Mouse (Mus musculus): ENCODE measurements around the gene Trpm5. TPM values are rescaled to one million over a fixed set of nuclear protein-coding genes. Genes with fewer than 3 reads are reported as not detected.

Gene Trpm5
- total RNA-seq, 1 experiment, result 1.0 TPM

DNA sequence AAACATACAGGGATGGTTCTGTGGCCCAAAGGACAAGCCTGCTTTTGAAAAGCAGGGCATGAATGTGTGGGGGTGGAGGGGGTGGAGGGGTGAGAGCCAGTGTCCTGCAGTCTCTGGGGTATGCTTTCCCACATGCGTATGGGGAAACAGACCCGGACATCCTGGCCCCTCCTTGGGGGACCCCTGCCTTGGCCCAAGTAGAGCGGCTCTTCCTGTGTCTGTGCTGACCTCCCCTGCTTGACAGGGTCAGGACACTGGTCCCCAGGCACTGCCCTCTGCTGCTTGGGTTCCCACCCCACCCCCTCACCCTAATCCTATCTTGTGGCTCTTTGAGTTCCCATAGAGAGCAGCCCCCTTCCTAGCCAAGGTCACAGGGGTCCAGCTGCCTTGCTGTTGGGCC, 15.3 kb upstream of the Trpm5 start:
- Histone ChIP-seq H3K27ac (ENCODE audit: insufficient read depth, low read depth, low read length, poor library complexity, severe bottlenecking) (no peak overlapping the region), H3K4me1 (ENCODE audit: control insufficient read depth in 2 of 2, insufficient read depth in 2 of 2, low read length in 2 of 2, poor library complexity in 1 of 2) (no peaks in the 10 kb centered on the region), H3K9me3 (ENCODE audit: control insufficient read depth, insufficient read depth, low read depth, low read length) (no peaks in the 10 kb centered on the region), H3K4me3 (ENCODE audit: insufficient read depth in 1 of 2, low read depth in 1 of 2, low read length in 2 of 2, poor library complexity in 1 of 2, severe bottlenecking in 1 of 2) (no peak overlapping the region), H3K9ac (ENCODE audit: insufficient read depth, low read depth, low read length, poor library complexity, severe bottlenecking) (no peak overlapping the region), H3K36me3 (ENCODE audit: control insufficient read depth, insufficient read depth, low read length, poor library complexity, severe bottlenecking) (no peaks in the 10 kb centered on the region)
- TF ChIP-seq ZC3H11A (IDR thresholded peaks at IDR 0.05; ENCODE audit: borderline replicate concordance, low read depth, low read length) (no peak), HCFC1 (IDR thresholded peaks at IDR 0.05; ENCODE audit: borderline replicate concordance, insufficient read depth, low read length) (no peak), ZNF384 (IDR thresholded peaks at IDR 0.05; ENCODE audit: low read depth, low read length) (no peak), CHD2 (IDR thresholded peaks at IDR 0.05; ENCODE audit: low read depth, low read length) (no peak), MAFK (IDR thresholded peaks at IDR 0.05; ENCODE audit: insufficient read depth, low read depth, low read length) (no peak)
- in situ Hi-C loops (cut with MboI; ENCODE audit: low sequenced_read_pairs in 2 of 2, unreplicated experiment in 2 of 2), result no loop called here
- DNase-seq (ENCODE audit: low read depth, low spot score), result no peak

DNA sequence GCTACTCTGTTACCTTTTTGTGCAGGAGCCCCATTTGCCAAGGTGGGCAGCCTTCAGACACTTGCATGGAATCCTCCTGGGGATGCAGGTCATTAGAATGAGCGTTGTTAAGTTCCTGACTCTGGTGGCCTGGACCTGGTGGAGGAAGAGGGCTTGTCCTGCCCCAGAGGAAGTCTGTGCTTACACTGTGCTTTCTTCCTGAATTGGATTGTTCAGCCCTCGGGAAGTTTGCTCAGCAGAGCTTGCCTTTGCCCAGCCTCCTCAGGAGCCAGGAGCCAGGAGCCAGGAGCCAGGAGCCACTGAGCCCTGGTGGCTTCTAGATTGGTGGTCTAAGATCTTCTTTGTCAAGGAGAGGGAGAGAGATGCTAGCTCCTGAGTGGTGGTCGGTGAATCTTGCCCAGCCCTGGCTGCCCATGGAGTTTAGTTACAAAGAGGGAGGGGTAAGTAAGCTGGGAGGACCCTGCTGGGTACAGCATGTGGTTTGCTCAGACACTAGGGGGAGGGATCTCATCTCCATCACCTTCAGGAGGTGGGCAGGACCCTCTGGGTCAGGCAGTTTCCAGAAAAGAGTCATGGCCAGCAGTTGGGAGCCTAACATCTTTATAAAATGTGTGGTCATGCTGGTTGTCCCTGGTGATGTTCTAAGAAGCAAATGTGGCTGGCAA, 14.7 kb upstream of the Trpm5 start:
- in situ Hi-C loops (cut with MboI; ENCODE audit: low sequenced_read_pairs in 2 of 2, unreplicated experiment in 2 of 2), result no loop called here
- H3K4me1 ChIP-seq (ENCODE audit: control insufficient read depth in 2 of 2, insufficient read depth in 2 of 2, low read length in 2 of 2, poor library complexity in 1 of 2), result no peaks in the 10 kb centered on the region
- no peak for TF ChIP-seq ZC3H11A (IDR thresholded peaks at IDR 0.05; ENCODE audit: borderline replicate concordance, low read depth, low read length)
- H3K4me3 ChIP-seq (ENCODE audit: insufficient read depth in 1 of 2, low read depth in 1 of 2, low read length in 2 of 2, poor library complexity in 1 of 2, severe bottlenecking in 1 of 2), result no peak overlapping the region
- H3K9me3 ChIP-seq (ENCODE audit: control insufficient read depth, insufficient read depth, low read depth, low read length), result no peaks in the 10 kb centered on the region
- no peak overlapping the region for H3K27ac ChIP-seq (ENCODE audit: insufficient read depth, low read depth, low read length, poor library complexity, severe bottlenecking)
- no peak for DNase-seq (ENCODE audit: low read depth, low spot score)
- no peaks in the 10 kb centered on the region for H3K36me3 ChIP-seq (ENCODE audit: control insufficient read depth, insufficient read depth, low read length, poor library complexity, severe bottlenecking)
- no peak overlapping the region for H3K9ac ChIP-seq (ENCODE audit: insufficient read depth, low read depth, low read length, poor library complexity, severe bottlenecking)

GRCm38 (mm10) chr7:143108200-143108599, 13.8 kb upstream of the Trpm5 start:
- Histone ChIP-seq H3K36me3 (ENCODE audit: control insufficient read depth, insufficient read depth, low read length, poor library complexity, severe bottlenecking) (no peaks in the 10 kb centered on the region), H3K4me3 (ENCODE audit: insufficient read depth in 1 of 2, low read depth in 1 of 2, low read length in 2 of 2, poor library complexity in 1 of 2, severe bottlenecking in 1 of 2) (no peak overlapping the region), H3K9me3 (ENCODE audit: control insufficient read depth, insufficient read depth, low read depth, low read length) (no peaks in the 10 kb centered on the region), H3K4me1 (ENCODE audit: control insufficient read depth in 2 of 2, insufficient read depth in 2 of 2, low read length in 2 of 2, poor library complexity in 1 of 2) (no peaks in the 10 kb centered on the region), H3K27ac (ENCODE audit: insufficient read depth, low read depth, low read length, poor library complexity, severe bottlenecking) (no peak overlapping the region), H3K9ac (ENCODE audit: insufficient read depth, low read depth, low read length, poor library complexity, severe bottlenecking) (no peak overlapping the region)
- in situ Hi-C loops (cut with MboI; ENCODE audit: low sequenced_read_pairs in 2 of 2, unreplicated experiment in 2 of 2), result no loop called here
- DNase-seq (ENCODE audit: low read depth, low spot score), result no peak
- TF ChIP-seq CHD2 (IDR thresholded peaks at IDR 0.05; ENCODE audit: low read depth, low read length), result no peak
- TF ChIP-seq HCFC1 (IDR thresholded peaks at IDR 0.05; ENCODE audit: borderline replicate concordance, insufficient read depth, low read length), result no peak
- TF ChIP-seq ZC3H11A (IDR thresholded peaks at IDR 0.05; ENCODE audit: borderline replicate concordance, low read depth, low read length), result no peak
- no peak for TF ChIP-seq ZNF384 (IDR thresholded peaks at IDR 0.05; ENCODE audit: low read depth, low read length)
- no peak for TF ChIP-seq MAFK (IDR thresholded peaks at IDR 0.05; ENCODE audit: insufficient read depth, low read depth, low read length)

- Histone ChIP-seq H3K36me3 (ENCODE audit: control insufficient read depth, insufficient read depth, low read length, poor library complexity, severe bottlenecking) (no peaks in the 10 kb centered on the region), H3K9me3 (ENCODE audit: control insufficient read depth, insufficient read depth, low read depth, low read length) (no peaks in the 10 kb centered on the region), H3K9ac (ENCODE audit: insufficient read depth, low read depth, low read length, poor library complexity, severe bottlenecking) (peak overlapping the region; percentile 16; the same call in 1 of the 2 replicates), H3K4me1 (ENCODE audit: control insufficient read depth in 2 of 2, insufficient read depth in 2 of 2, low read length in 2 of 2, poor library complexity in 1 of 2) (no peaks in the 10 kb centered on the region), H3K4me3 (ENCODE audit: insufficient read depth in 1 of 2, low read depth in 1 of 2, low read length in 2 of 2, poor library complexity in 1 of 2, severe bottlenecking in 1 of 2) (peak overlapping the region; percentile 64 to 75), H3K27ac (ENCODE audit: insufficient read depth, low read depth, low read length, poor library complexity, severe bottlenecking) (no peak overlapping the region)
- in situ Hi-C loops (cut with MboI; ENCODE audit: low sequenced_read_pairs in 2 of 2, unreplicated experiment in 2 of 2), result no loop called here
- TF ChIP-seq CHD2 (IDR thresholded peaks at IDR 0.05; ENCODE audit: low read depth, low read length) (no peak), ZC3H11A (IDR thresholded peaks at IDR 0.05; ENCODE audit: borderline replicate concordance, low read depth, low read length) (no peak), MAFK (IDR thresholded peaks at IDR 0.05; ENCODE audit: insufficient read depth, low read depth, low read length) (no peak), ZNF384 (IDR thresholded peaks at IDR 0.05; ENCODE audit: low read depth, low read length) (no peak), HCFC1 (IDR thresholded peaks at IDR 0.05; ENCODE audit: borderline replicate concordance, insufficient read depth, low read length) (no peak)
- DNase-seq (ENCODE audit: low read depth, low spot score), result no peak
Measured at GRCm38 (mm10) chr7:143106672-143107465, 12.4 kb upstream of the Trpm5 start.

Measured in ES-E14 (cell line).